Mouse (Mus musculus) bone marrow, adult 2 months (tissue): Measurements from ENCODE around the gene Hspa12a.

Experiments
- CTCF ChIP-seq: fragments of 200-500 bp; IDR thresholded peaks from 2 replicates; pipeline ENCODE4 v1.5.1; 2011; ENCODE audit warnings: low read length, control low read depth; ENCODE audit not compliant: control insufficient read depth, insufficient read depth
- POLR2A ChIP-seq: fragments of 200-500 bp; IDR thresholded peaks from 2 replicates; pipeline ENCODE4 v1.6.1; 2011; ENCODE audit warnings: low read depth, mild to moderate bottlenecking, control low read depth, low read length, borderline replicate concordance; ENCODE audit not compliant: control insufficient read depth

DNA sequence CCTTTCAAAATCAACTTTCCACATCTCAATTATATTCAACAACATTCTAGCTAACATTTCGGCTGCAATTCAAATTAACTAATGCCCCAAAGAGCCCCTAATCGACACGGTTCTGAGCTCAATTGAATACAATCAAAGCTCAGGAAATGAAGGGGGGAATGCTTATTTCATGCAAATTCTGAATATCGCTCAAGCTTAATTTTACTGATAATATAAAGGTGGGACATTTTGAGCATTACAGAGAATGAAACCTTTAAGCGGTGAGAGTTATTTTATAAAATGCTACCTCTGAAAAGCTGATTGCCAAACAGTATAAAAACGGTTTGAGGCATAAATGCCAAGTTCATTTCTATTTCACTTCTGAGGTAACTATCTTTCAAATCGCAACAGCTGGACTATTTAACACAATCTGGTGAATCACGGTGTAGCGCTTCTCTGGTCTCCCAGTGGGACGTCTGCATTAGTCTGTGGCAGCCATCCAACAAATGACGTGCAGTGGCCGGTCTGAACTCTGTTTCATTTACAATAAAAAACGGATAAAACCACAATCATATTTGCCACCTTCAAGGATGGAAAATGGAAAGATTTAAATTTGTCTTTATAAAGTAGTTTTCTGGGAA lies 36.1 kb upstream of the Hspa12a start:
- TF ChIP-seq CTCF (no peak), POLR2A (no peak)
